Mouse (Mus musculus) left cerebral cortex, postnatal 14 days (tissue): ENCODE measurements around the gene Bckdha. TPM values are rescaled to one million over a fixed set of nuclear protein-coding genes. Genes with fewer than 3 reads are reported as not detected.
A peak's percentile ranks its signal among the peaks of the same experiment; 100 is the strongest.

Source experiments
- DNase-seq, 2 experiments: peaks; one replicate each; pipeline ENCODE4 v3.0.0; 2021 to 2022; ENCODE audit warnings: low spot score in 2 of 2, mixed read lengths in 1 of 2
- intact Hi-C: fragments of 180-260 bp; cut with DNase I; formaldehyde crosslinking; loops from one replicate; pipeline ENCODE4 v1.15.1; 2025
- total RNA-seq, 2 experiments: library from RNA; stranded (reverse); gene quantifications; 2 replicates each; pipeline ENCODE4 v1.2.3; 2021

Gene Bckdha
- total RNA-seq, 2 experiments from 2014 or later, result 32.0 to 32.7 TPM

GRCm38 (mm10) chr7:25684659-25685058 is 25.9 kb upstream of the Bckdha start:
- no peak for DNase-seq
- intact Hi-C loops, result no loop called here

GRCm38 (mm10) chr7:25683474-25684180 is 24.8 kb upstream of the Bckdha start:
- no peak for DNase-seq
- intact Hi-C loops, result no loop called here

- no peak for DNase-seq
- intact Hi-C loops, result no loop called here
These were observed 22.8 kb upstream of the Bckdha start for GRCm38 (mm10) chr7:25681341-25682231.

GRCm38 (mm10) chr7:25680514-25681258 is 21.9 kb upstream of the Bckdha start, which contains the start of gene B9d2:
B9d2 (plus strand) TSS chr7:25680780.
- intact Hi-C loops, result no loop called here
- DNase-seq, result peak; percentile 91 to 95

- intact Hi-C loops, result no loop called here
- DNase-seq, result no peak
These were observed 21.2 kb upstream of the Bckdha start for GRCm38 (mm10) chr7:25679971-25680370.

GRCm38 (mm10) chr7:25677013-25677412 is 18.2 kb upstream of the Bckdha start:
- no peak for DNase-seq
- intact Hi-C loops, result no loop called here

- intact Hi-C loops, result no loop called here
- peak; percentile 93 for DNase-seq
These were observed 17.5 kb upstream of the Bckdha start for GRCm38 (mm10) chr7:25676085-25676781.

- no peak for DNase-seq
- intact Hi-C loops, result no loop called here
These were observed 16.6 kb upstream of the Bckdha start for GRCm38 (mm10) chr7:25675405-25675804.

GRCm38 (mm10) chr7:25674719-25675300 is 16.0 kb upstream of the Bckdha start, which contains the start of gene Tmem91:
Tmem91 (minus strand) TSS chr7:25675166.
- DNase-seq, result peak in 1 of 2 experiments; percentile 22
- intact Hi-C loops, result no loop called here

GRCm38 (mm10) chr7:25674297-25674696 is 15.5 kb upstream of the Bckdha start:
- no peak for DNase-seq
- intact Hi-C loops, result no loop called here

- intact Hi-C loops, result no loop called here
- no peak for DNase-seq
These were observed 13.7 kb upstream of the Bckdha start for GRCm38 (mm10) chr7:25672442-25672841.

GRCm38 (mm10) chr7:25671686-25672085 is 12.9 kb upstream of the Bckdha start:
- intact Hi-C loops, result no loop called here
- DNase-seq, result no peak

GRCm38 (mm10) chr7:25670096-25670495 is 11.3 kb upstream of the Bckdha start:
- DNase-seq, result no peak

GRCm38 (mm10) chr7:25669631-25670030 is 10.8 kb upstream of the Bckdha start:
- intact Hi-C loops, result no loop called here
- no peak for DNase-seq

More at GRCm38 (mm10) chr7:25670096-25670495, 11.3 kb upstream of the Bckdha start:
- intact Hi-C loops, result no loop called here

- intact Hi-C loops, result no loop called here
- no peak for DNase-seq
These were observed 10.4 kb upstream of the Bckdha start for GRCm38 (mm10) chr7:25669158-25669557.

- intact Hi-C loops, result no loop called here
- no peak for DNase-seq
These were observed 7.6 kb upstream of the Bckdha start for GRCm38 (mm10) chr7:25666381-25666780.

GRCm38 (mm10) chr7:25657785-25658184 is 996 bp downstream of the Bckdha start:
- intact Hi-C loops, result no loop called here

GRCm38 (mm10) chr7:25655601-25656428 is 3.0 kb downstream of the Bckdha start:
- intact Hi-C loops, result no loop called here
- DNase-seq, result no peak

More at GRCm38 (mm10) chr7:25657785-25658184, 996 bp downstream of the Bckdha start:
- DNase-seq, result no peak
